Mouse (Mus musculus) ES-Bruce4 (cell line): Measurements from ENCODE around the gene Fgfr2. TPM values are rescaled to one million over a fixed set of nuclear protein-coding genes. Genes with fewer than 3 reads are reported as not detected.
A peak's percentile ranks its signal among the peaks of the same experiment; 100 is the strongest.

ENCODE experiments used
- H3K27ac ChIP-seq: 2 replicates; pipeline ENCODE4 v1.5.1; 2012; ENCODE audit warnings: low read length, inconsistent platforms; ENCODE audit not compliant: insufficient read depth
- H3K27me3 ChIP-seq: 2 replicates; pipeline ENCODE4 v1.6.1; 2012; ENCODE audit warnings: mild to moderate bottlenecking, low read length, inconsistent platforms; ENCODE audit not compliant: control insufficient read depth, poor library complexity, insufficient read depth, severe bottlenecking
- H3K36me3 ChIP-seq: 2 replicates; pipeline ENCODE4 v1.6.1; 2012; ENCODE audit warnings: inconsistent platforms, mild to moderate bottlenecking, low read length, moderate library complexity; ENCODE audit not compliant: control insufficient read depth, poor library complexity, insufficient read depth, severe bottlenecking
- H3K4me1 ChIP-seq: one replicate; pipeline ENCODE4 v1.8.1; 2011; ENCODE audit warnings: low read length; ENCODE audit not compliant: control insufficient read depth, insufficient read depth
- H3K4me3 ChIP-seq: 2 replicates; pipeline ENCODE4 v1.5.1; 2011; ENCODE audit warnings: low read depth, mild to moderate bottlenecking, low read length
- H3K9ac ChIP-seq: 2 replicates; pipeline ENCODE4 v1.6.1; 2012; ENCODE audit warnings: low read depth, mild to moderate bottlenecking, inconsistent platforms; ENCODE audit not compliant: poor library complexity, severe bottlenecking
- H3K9me3 ChIP-seq: replicated peaks from 2 replicates; pipeline ENCODE4 v1.6.1; 2012; ENCODE audit warnings: mild to moderate bottlenecking, low read length, inconsistent platforms; ENCODE audit not compliant: control insufficient read depth, poor library complexity, insufficient read depth, severe bottlenecking
- CTCF ChIP-seq: IDR thresholded peaks from one replicate; pipeline ENCODE4 v1.8.1; 2011; ENCODE audit warnings: low read depth, low read length
- EP300 ChIP-seq: IDR thresholded peaks from 2 replicates; pipeline ENCODE4 v1.6.1; 2011; ENCODE audit warnings: low read depth, low read length; ENCODE audit not compliant: insufficient read depth
- POLR2A ChIP-seq: IDR thresholded peaks from one replicate; pipeline ENCODE4 v1.8.1; 2011; ENCODE audit warnings: low read length; ENCODE audit not compliant: insufficient read depth
- polyA plus RNA-seq: library from polyadenylated mRNA; stranded (reverse); fragments of >200 nt; gene quantifications from 2 replicates; pipeline ENCODE4 v1.2.4, GENCODE M21; 2011; ENCODE audit warnings: low read depth; ENCODE audit not compliant: missing spikeins, insufficient read depth, insufficient read length

Gene Fgfr2
- polyA plus RNA-seq, 1 experiment, result 34.8 TPM

DNA sequence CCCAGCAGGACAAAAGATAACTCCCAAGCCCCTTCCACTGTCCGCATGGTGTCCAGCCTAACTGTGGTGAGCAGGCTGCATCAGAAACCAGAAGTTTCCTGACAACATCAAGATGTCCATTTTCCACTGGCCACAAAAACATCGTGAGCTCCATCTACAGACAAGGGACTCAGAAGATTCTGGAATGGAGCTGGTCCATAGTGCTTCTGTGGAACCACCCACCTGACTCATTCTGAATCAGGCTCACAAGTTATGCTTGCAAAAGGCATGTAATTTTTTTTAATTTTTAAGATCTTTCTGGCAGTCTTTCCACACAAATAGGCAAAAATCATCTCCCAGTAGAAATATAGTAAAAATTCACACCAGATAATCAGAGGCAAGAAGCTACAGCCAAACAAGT is 2935.0 kb downstream of the Fgfr2 start:
- no peak overlapping the region for H3K27ac ChIP-seq
- H3K9ac ChIP-seq, result no peak overlapping the region
- no peak overlapping the region for H3K4me3 ChIP-seq
- H3K9me3 ChIP-seq, result no peaks in the 10 kb centered on the region
- TF ChIP-seq CTCF (no peak), POLR2A (no peak), EP300 (no peak)
- H3K27me3 ChIP-seq, result no peaks in the 10 kb centered on the region
- H3K4me1 ChIP-seq, result peaks cover 3% of the 10 kb centered on the region
- H3K36me3 ChIP-seq, result no peaks in the 10 kb centered on the region

- Histone ChIP-seq H3K4me1 (peaks cover 1% of the 10 kb centered on the region), H3K9me3 (no peaks in the 10 kb centered on the region), H3K36me3 (no peaks in the 10 kb centered on the region), H3K27me3 (no peaks in the 10 kb centered on the region), H3K9ac (no peak overlapping the region), H3K27ac (no peak overlapping the region), H3K4me3 (no peak overlapping the region)
- no peak for TF ChIP-seq EP300
- no peak for TF ChIP-seq POLR2A
- TF ChIP-seq CTCF, result no peak
These were observed 2938.3 kb downstream of the Fgfr2 start for GRCm38 (mm10) chr7:130184864-130185263.

GRCm38 (mm10) chr7:130183960-130184359 is 2939.2 kb downstream of the Fgfr2 start:
- H3K27ac ChIP-seq, result no peak overlapping the region
- no peak overlapping the region for H3K9ac ChIP-seq
- TF ChIP-seq CTCF, result no peak
- TF ChIP-seq EP300, result no peak
- no peak for TF ChIP-seq POLR2A
- H3K4me3 ChIP-seq, result no peak overlapping the region
- H3K36me3 ChIP-seq, result no peaks in the 10 kb centered on the region
- no peaks in the 10 kb centered on the region for H3K27me3 ChIP-seq
- peaks cover 1% of the 10 kb centered on the region for H3K4me1 ChIP-seq
- H3K9me3 ChIP-seq, result no peaks in the 10 kb centered on the region

- no peak overlapping the region for H3K4me3 ChIP-seq
These were observed 2940.6 kb downstream of the Fgfr2 start for GRCm38 (mm10) chr7:130182551-130182950.

DNA sequence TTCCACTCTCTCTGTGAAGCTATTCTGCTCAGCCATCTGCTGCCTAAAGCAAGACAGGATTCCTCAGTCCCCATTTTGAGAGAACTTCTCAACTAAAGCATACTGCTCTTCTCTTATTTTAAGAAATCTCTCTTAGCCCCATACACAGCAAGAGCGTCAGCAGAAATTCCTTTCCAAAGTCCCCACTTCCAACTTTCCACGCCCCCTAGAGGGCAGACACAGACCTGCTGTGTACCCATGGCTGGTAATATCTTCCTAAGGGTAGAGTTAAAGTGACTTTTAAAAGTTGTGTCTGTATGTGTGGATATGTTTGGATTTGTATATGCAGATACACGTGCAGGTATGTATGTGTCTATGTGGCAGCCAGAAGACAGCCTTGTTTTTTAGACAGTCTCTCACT is 2944.2 kb downstream of the Fgfr2 start:
- Histone ChIP-seq H3K27me3 (no peaks in the 10 kb centered on the region), H3K4me1 (peaks cover 6% of the 10 kb centered on the region), H3K9me3 (no peaks in the 10 kb centered on the region), H3K9ac (no peak overlapping the region), H3K27ac (no peak overlapping the region), H3K4me3 (no peak overlapping the region), H3K36me3 (no peaks in the 10 kb centered on the region)
- TF ChIP-seq CTCF (peak; percentile 26), EP300 (no peak), POLR2A (no peak)

More at GRCm38 (mm10) chr7:130182551-130182950, 2940.6 kb downstream of the Fgfr2 start:
- Histone ChIP-seq H3K27ac (no peak overlapping the region), H3K27me3 (no peaks in the 10 kb centered on the region), H3K36me3 (no peaks in the 10 kb centered on the region), H3K4me1 (peaks cover 1% of the 10 kb centered on the region), H3K9ac (no peak overlapping the region), H3K9me3 (no peaks in the 10 kb centered on the region)
- TF ChIP-seq POLR2A (no peak), CTCF (no peak), EP300 (no peak)

DNA sequence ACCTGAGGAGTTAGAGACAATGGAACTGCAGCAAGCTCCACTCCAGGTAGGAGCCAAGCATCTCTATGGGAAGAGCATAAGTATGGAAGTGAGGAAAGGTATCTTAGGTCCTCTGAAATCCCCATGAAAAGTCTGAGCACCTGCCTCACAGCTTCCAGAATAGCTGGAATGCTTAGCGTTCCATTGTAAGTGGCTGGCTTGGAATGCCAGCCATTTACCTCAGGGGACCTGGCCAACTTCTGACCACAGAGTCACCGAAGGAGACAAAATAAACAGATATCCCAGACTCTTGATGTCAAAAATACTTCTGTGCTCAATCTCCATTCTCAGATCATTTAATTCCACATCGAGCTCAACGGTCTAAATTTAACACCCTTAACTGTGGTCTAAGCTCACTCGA is 2946.1 kb downstream of the Fgfr2 start:
- H3K4me1 ChIP-seq, result peaks cover 4% of the 10 kb centered on the region
- H3K27me3 ChIP-seq, result no peaks in the 10 kb centered on the region
- no peak overlapping the region for H3K27ac ChIP-seq
- H3K9me3 ChIP-seq, result no peaks in the 10 kb centered on the region
- TF ChIP-seq POLR2A (no peak), CTCF (no peak), EP300 (no peak)
- H3K4me3 ChIP-seq, result no peak overlapping the region
- H3K9ac ChIP-seq, result no peak overlapping the region
- H3K36me3 ChIP-seq, result no peaks in the 10 kb centered on the region
